Mouse (Mus musculus): ENCODE data around the gene Myg1. TPM values are rescaled to one million over a fixed set of nuclear protein-coding genes. Genes with fewer than 3 reads are reported as not detected.

The Myg1 gene
- total and polyA plus RNA-seq, 3 experiments = 105 to 132 (median 121) TPM

GRCm38 (mm10) chr15:102364678-102365077, 33.2 kb downstream of the Myg1 start:
- TF ChIP-seq MYC (IDR thresholded peaks at IDR 0.05; ENCODE audit: low read depth, low read length) (no peak), GABPA (IDR thresholded peaks at IDR 0.05; ENCODE audit: insufficient replicate concordance, low read depth, low read length) (no peak), CTCF (conservative IDR thresholded peaks at IDR 0.05 in 1 of 2, IDR thresholded peaks at IDR 0.05 in 1 of 2; ENCODE audit: low read depth in 2 of 2, low read length in 2 of 2) (0 out of 4 replicates have a peak, but pooled peaks of 1 of the 2 experiments have one; percentile 7)
- H3K9me3 ChIP-seq (replicated peaks; ENCODE audit: low read length) = no peaks in the 10 kb centered on the region
- no peak for DNase-seq (ENCODE audit: extremely low read depth)
- in situ Hi-C loops (cut with MboI; ENCODE audit: low pct_ligation_motif_present, low pct_unique_long_range_greater_than_20kb, low sequenced_read_pairs) = no loop called here
- H3K27ac ChIP-seq (ENCODE audit: insufficient read depth, low read depth) = no peak overlapping the region
- no peak overlapping the region for H3K9ac ChIP-seq (ENCODE audit: insufficient read depth, low read depth)
- no peaks in the 10 kb centered on the region for H3K79me2 ChIP-seq (replicated peaks; ENCODE audit: control insufficient read depth, extremely low read depth, insufficient read depth, poor library complexity, severe bottlenecking)
- H3K36me3 ChIP-seq (replicated peaks in 1 of 2; ENCODE audit: control insufficient read depth in 1 of 2, insufficient read depth in 1 of 2, low read length in 1 of 2) = no peaks in the 10 kb centered on the region
- H3K4me1 ChIP-seq (ENCODE audit: control insufficient read depth in 1 of 2, insufficient read depth in 2 of 2) = peaks cover 6 to 7% of the 10 kb centered on the region in 2 experiments; a peak in 3 of 4 replicates
- dilution Hi-C loops (cut with MboI; ENCODE audit: extremely low pct_ligation_motif_present, extremely low pct_unique_long_range_greater_than_20kb, low sequenced_read_pairs) = no loop called here
- no peak overlapping the region for H3K4me2 ChIP-seq (ENCODE audit: insufficient read depth, low read depth, poor library complexity, severe bottlenecking)
- peaks cover 66% of the 10 kb centered on the region for H3K27me3 ChIP-seq (replicated peaks)
- no peak overlapping the region for H3K4me3 ChIP-seq (replicated peaks in 1 of 3; ENCODE audit: low read depth in 2 of 3, low read length in 2 of 3, poor library complexity in 1 of 3)

GRCm38 (mm10) chr15:102366238-102366637, 34.7 kb downstream of the Myg1 start:
- Histone ChIP-seq H3K4me2 (ENCODE audit: insufficient read depth, low read depth, poor library complexity, severe bottlenecking) (no peak overlapping the region), H3K4me3 (replicated peaks in 1 of 3; ENCODE audit: low read depth in 2 of 3, low read length in 2 of 3, poor library complexity in 1 of 3) (no peak overlapping the region), H3K27me3 (replicated peaks) (peaks cover 70% of the 10 kb centered on the region), H3K27ac (ENCODE audit: insufficient read depth, low read depth) (no peak overlapping the region), H3K9ac (ENCODE audit: insufficient read depth, low read depth) (no peak overlapping the region), H3K36me3 (replicated peaks in 1 of 2; ENCODE audit: control insufficient read depth in 1 of 2, insufficient read depth in 1 of 2, low read length in 1 of 2) (no peaks in the 10 kb centered on the region), H3K79me2 (replicated peaks; ENCODE audit: control insufficient read depth, extremely low read depth, insufficient read depth, poor library complexity, severe bottlenecking) (no peaks in the 10 kb centered on the region), H3K4me1 (ENCODE audit: control insufficient read depth in 1 of 2, insufficient read depth in 2 of 2) (peaks cover 6 to 7% of the 10 kb centered on the region in 2 experiments; a peak in 3 of 4 replicates), H3K9me3 (replicated peaks; ENCODE audit: low read length) (no peaks in the 10 kb centered on the region)
- no peak for DNase-seq (ENCODE audit: extremely low read depth)
- in situ Hi-C loops (cut with MboI; ENCODE audit: low pct_ligation_motif_present, low pct_unique_long_range_greater_than_20kb, low sequenced_read_pairs) = no loop called here
- TF ChIP-seq TBP (conservative IDR thresholded peaks at IDR 0.05; ENCODE audit: low read depth, low read length) (no peak), POLR2AphosphoS2 (IDR thresholded peaks at IDR 0.05; ENCODE audit: low read depth, low read length) (no peak), KAT2A (IDR thresholded peaks at IDR 0.05; ENCODE audit: insufficient replicate concordance, low read length) (no peak), CHD2 (IDR thresholded peaks at IDR 0.05; ENCODE audit: low read length) (no peak), ZKSCAN1 (IDR thresholded peaks at IDR 0.05; ENCODE audit: borderline replicate concordance, low read depth, low read length) (no peak), UBTF (IDR thresholded peaks at IDR 0.05; ENCODE audit: low read depth, low read length) (no peak)
- dilution Hi-C loops (cut with MboI; ENCODE audit: extremely low pct_ligation_motif_present, extremely low pct_unique_long_range_greater_than_20kb, low sequenced_read_pairs) = no loop called here

- TF ChIP-seq MAZ (IDR thresholded peaks at IDR 0.05; ENCODE audit: low read depth, low read length) (no peak), SIN3A (IDR thresholded peaks at IDR 0.05; ENCODE audit: low read length) (no peak), JUN (IDR thresholded peaks at IDR 0.05; ENCODE audit: insufficient read depth, low read depth, low read length) (no peak), TCF12 (IDR thresholded peaks at IDR 0.05; ENCODE audit: low read depth, low read length) (no peak), POLR2AphosphoS2 (IDR thresholded peaks at IDR 0.05; ENCODE audit: low read depth, low read length) (no peak), MYC (IDR thresholded peaks at IDR 0.05; ENCODE audit: low read depth, low read length) (no peak), POLR2A (IDR thresholded peaks at IDR 0.05; ENCODE audit: low read depth, low read length) (no peak), EP300 (IDR thresholded peaks at IDR 0.05; ENCODE audit: low read length) (no peak), PAX5 (IDR thresholded peaks at IDR 0.05; ENCODE audit: low read length) (no peak), CHD1 (IDR thresholded peaks at IDR 0.05; ENCODE audit: low read depth, low read length) (no peak)
- H3K4me1 ChIP-seq (ENCODE audit: control insufficient read depth in 1 of 2, insufficient read depth in 2 of 2) = peaks cover 6 to 11% of the 10 kb centered on the region in 2 experiments
- no peak for DNase-seq (ENCODE audit: extremely low read depth)
- H3K4me2 ChIP-seq (ENCODE audit: insufficient read depth, low read depth, poor library complexity, severe bottlenecking) = no peak within 1 kb of the TSS
- dilution Hi-C loops (cut with MboI; ENCODE audit: extremely low pct_ligation_motif_present, extremely low pct_unique_long_range_greater_than_20kb, low sequenced_read_pairs) (no loop called here), in situ Hi-C loops (cut with MboI; ENCODE audit: low pct_ligation_motif_present, low pct_unique_long_range_greater_than_20kb, low sequenced_read_pairs) (no loop called here)
- H3K79me2 ChIP-seq (replicated peaks; ENCODE audit: control insufficient read depth, extremely low read depth, insufficient read depth, poor library complexity, severe bottlenecking) = no peaks in the 10 kb centered on the region
- H3K9me3 ChIP-seq (replicated peaks; ENCODE audit: low read length) = no peaks in the 10 kb centered on the region
- H3K9ac ChIP-seq (ENCODE audit: insufficient read depth, low read depth) = no peak within 1 kb of the TSS
- H3K27ac ChIP-seq (ENCODE audit: insufficient read depth, low read depth) = no peak within 1 kb of the TSS
- H3K36me3 ChIP-seq (replicated peaks in 1 of 2; ENCODE audit: control insufficient read depth in 1 of 2, insufficient read depth in 1 of 2, low read length in 1 of 2) = no peaks in the 10 kb centered on the region
- no peak within 1 kb of the TSS for H3K4me3 ChIP-seq (replicated peaks in 1 of 3; ENCODE audit: low read depth in 2 of 3, low read length in 2 of 3, poor library complexity in 1 of 3)
- H3K27me3 ChIP-seq (replicated peaks) = peaks cover 72% of the 10 kb centered on the region
These were observed 35.3 kb downstream of the Myg1 start, which contains the start of gene Sp7 for GRCm38 (mm10) chr15:102366733-102367344. Gene Sp7, minus strand, starts transcription at chr15:102367182.
